Mouse (Mus musculus) midbrain, embryonic 13.5 days (tissue): ENCODE measurements around the gene Kcnk5. TPM values are rescaled to one million over a fixed set of nuclear protein-coding genes. Genes with fewer than 3 reads are reported as not detected.

Experiments
- ATAC-seq: fragments of 200-750 bp; cut with Nextera tagmentation; 2 replicates; pipeline ENCODE4 v1.8.0; 2017; ENCODE audit warnings: mild to moderate bottlenecking, moderate TSS enrichment, moderate library complexity
- H3K27ac ChIP-seq: fragments of 300-500 bp; sonication (generic); 2 replicates; pipeline ENCODE4 v1.5.1; 2015; ENCODE audit warnings: inconsistent platforms, mild to moderate bottlenecking, moderate library complexity
- H3K27me3 ChIP-seq: fragments of 300-500 bp; sonication (generic); 2 replicates; pipeline ENCODE4 v1.6.1; 2015; ENCODE audit warnings: mild to moderate bottlenecking, inconsistent platforms
- H3K36me3 ChIP-seq: fragments of 300-500 bp; sonication (generic); 2 replicates; pipeline ENCODE4 v1.6.1; 2015; ENCODE audit warnings: mild to moderate bottlenecking, inconsistent platforms
- H3K4me1 ChIP-seq: fragments of 300-500 bp; sonication (generic); replicated peaks from 2 replicates; pipeline ENCODE4 v1.6.1; 2015; ENCODE audit warnings: inconsistent platforms
- H3K4me2 ChIP-seq: fragments of 300-500 bp; sonication (generic); replicated peaks from 2 replicates; pipeline ENCODE4 v1.6.1; 2015; ENCODE audit warnings: moderate library complexity, mild to moderate bottlenecking, inconsistent platforms
- H3K4me3 ChIP-seq: fragments of 300-500 bp; sonication (generic); replicated peaks from 2 replicates; pipeline ENCODE4 v1.5.1; 2015; ENCODE audit warnings: mild to moderate bottlenecking, inconsistent platforms
- H3K9ac ChIP-seq: fragments of 300-500 bp; sonication (generic); replicated peaks from 2 replicates; pipeline ENCODE4 v1.6.1; 2015; ENCODE audit warnings: mild to moderate bottlenecking, inconsistent platforms
- H3K9me3 ChIP-seq: fragments of 300-500 bp; sonication (generic); 2 replicates; pipeline ENCODE4 v1.6.1; 2016; ENCODE audit warnings: mild to moderate bottlenecking, inconsistent platforms
- WGBS: fragments of 180-500 bp; shearing (Covaris S2); methylation state at CpG from one replicate; pipeline ENCODE4 v1.1.7; 2015; 5-methylcytosine and 5-hydroxymethylcytosine counted together
- polyA plus RNA-seq: library from polyadenylated mRNA; unstranded; fragments of >200 nt; fragmentation: Nextera tagmentation; extraction: Ambion mirVana; gene quantifications from 2 replicates; pipeline ENCODE4 v1.2.1, GENCODE M21; 2015

Kcnk5 gene
- polyA plus RNA-seq, 1 experiment from 2014 or later, result 2.7 TPM

DNA sequence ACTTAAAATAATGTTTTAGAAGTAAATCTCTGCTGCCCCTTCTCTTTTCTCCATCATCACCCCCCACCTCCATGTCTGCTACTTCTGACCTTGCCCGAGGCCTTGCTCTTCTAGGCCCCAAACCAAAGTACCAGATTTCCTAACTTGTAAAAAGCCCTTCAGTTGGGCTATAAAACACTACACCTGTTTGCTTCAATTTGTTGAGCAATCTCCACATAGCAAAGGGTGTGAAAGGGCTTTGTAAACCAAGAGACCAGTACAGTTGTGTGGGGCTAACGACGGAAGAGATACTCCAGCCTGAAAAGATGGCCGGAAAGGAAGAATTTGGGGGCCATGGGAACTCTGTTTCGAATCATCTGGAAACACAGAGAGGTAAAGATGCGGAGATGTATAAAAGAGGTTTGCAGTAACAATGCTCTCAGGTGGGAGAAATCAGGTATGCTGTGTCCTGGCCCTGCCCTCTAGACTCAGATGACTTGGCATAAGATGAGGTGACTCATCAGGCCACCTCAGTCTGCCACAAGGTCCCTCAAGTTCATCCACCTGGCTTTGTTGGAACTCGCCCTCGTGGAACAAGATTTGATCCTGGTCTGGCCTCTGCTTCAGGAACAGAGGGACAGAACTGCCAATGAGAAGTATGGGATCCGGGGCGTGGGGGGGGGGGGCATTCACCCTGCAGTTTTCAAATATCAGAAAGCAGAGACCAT, 46.5 kb downstream of the Kcnk5 start:
- Histone ChIP-seq H3K36me3 (no peaks in the 10 kb centered on the region), H3K27ac (no peak overlapping the region), H3K27me3 (no peaks in the 10 kb centered on the region), H3K4me2 (no peak overlapping the region), H3K4me1 (no peaks in the 10 kb centered on the region), H3K4me3 (no peak overlapping the region), H3K9me3 (no peaks in the 10 kb centered on the region), H3K9ac (no peak overlapping the region)
- 90% methylated on average over 10 of the region's 10 CpGs for WGBS
- no peak for ATAC-seq

DNA sequence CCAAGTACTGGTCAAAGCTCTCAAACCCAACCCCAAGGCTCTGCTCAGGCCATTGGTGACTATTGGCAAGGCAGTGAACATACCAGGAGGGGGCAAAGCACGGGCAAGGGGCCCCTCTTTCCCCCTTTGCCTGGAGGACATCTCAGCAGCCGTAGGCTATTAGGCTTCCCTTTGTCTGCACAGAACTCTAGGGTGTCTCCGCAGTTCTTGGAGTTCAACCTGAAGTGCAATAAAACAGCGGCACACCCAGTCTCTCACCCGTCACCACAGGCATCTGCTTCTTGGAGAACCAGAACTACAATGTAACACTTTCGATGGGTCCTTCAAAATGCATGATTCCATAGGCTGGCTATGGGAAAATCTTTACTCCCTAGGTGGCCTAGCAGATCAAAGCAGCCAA, 53.4 kb downstream of the Kcnk5 start:
- no peaks in the 10 kb centered on the region for H3K27me3 ChIP-seq
- no peaks in the 10 kb centered on the region for H3K4me1 ChIP-seq
- H3K9ac ChIP-seq, result no peak overlapping the region
- no peak overlapping the region for H3K4me3 ChIP-seq
- H3K9me3 ChIP-seq, result no peaks in the 10 kb centered on the region
- ATAC-seq, result no peak
- H3K4me2 ChIP-seq, result no peak overlapping the region
- no peak overlapping the region for H3K27ac ChIP-seq
- WGBS, result 86% methylated on average over 6 of the region's 6 CpGs
- H3K36me3 ChIP-seq, result no peaks in the 10 kb centered on the region

DNA sequence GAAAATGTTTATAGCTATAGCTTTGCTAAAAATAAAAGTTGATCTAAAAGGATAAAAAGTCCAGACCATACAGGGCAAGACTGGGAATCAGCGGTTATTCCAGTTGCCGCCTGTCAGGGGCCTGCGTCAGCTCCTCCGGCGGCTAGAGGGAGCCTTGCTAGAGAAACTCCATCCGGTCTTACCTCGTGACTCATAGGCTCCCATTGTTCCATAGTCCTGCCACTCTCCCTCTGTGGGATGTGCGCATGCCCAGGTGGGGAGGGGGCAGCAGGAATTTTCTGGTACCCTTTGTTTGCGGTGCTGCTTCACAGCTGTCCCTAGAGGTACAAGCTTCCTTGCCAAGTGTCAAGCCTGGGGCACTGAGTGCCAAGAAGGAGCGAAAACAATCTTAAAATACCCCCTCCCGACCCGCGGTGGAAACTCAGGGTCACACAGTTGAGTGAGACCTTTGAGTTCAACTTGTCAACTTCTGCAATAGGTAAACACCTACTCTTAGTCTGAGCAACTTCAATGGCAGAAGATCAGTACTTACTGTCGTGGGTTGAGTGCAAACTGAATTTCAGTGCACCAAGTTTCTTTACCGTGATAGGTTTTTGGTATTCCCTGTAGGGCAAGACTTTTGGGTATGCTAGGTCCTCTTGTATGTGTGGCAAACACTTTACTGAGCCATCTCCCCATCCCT, 54.1 kb downstream of the Kcnk5 start:
- Histone ChIP-seq H3K9me3 (no peaks in the 10 kb centered on the region), H3K4me3 (no peak overlapping the region), H3K27me3 (no peaks in the 10 kb centered on the region), H3K36me3 (no peaks in the 10 kb centered on the region), H3K27ac (no peak overlapping the region), H3K4me2 (no peak overlapping the region), H3K9ac (no peak overlapping the region), H3K4me1 (no peaks in the 10 kb centered on the region)
- WGBS, result 80% methylated on average over 15 of the region's 15 CpGs
- ATAC-seq, result no peak

DNA sequence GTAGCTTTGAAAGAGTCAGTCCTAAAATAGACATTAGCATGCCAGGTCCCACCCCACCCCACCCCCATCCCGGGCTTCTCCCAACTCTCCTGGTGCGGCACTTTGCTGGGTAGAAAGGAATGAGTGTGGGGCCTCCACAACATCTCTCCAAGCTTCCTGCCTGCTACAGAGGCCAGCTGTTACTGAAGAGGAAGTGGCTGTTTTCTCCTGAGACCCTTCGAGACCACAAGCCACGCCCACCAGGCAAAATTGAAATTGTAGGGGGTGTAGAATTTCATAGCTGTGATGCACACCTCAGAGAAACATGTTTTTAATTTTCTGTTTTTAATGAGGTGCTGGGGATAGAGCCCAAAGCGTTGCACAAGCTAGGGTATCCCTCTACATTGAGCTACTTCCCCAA, 60.7 kb downstream of the Kcnk5 start:
- ATAC-seq, result no peak
- H3K27ac ChIP-seq, result no peak overlapping the region
- no peak overlapping the region for H3K9ac ChIP-seq
- no peaks in the 10 kb centered on the region for H3K36me3 ChIP-seq
- WGBS, result 86% methylated on average over 5 of the region's 5 CpGs
- H3K4me2 ChIP-seq, result no peak overlapping the region
- H3K4me1 ChIP-seq, result no peaks in the 10 kb centered on the region; the same call in 1 of the 2 replicates
- H3K9me3 ChIP-seq, result no peaks in the 10 kb centered on the region
- H3K27me3 ChIP-seq, result 0 out of 2 replicates have a peak, but pooled peaks cover 2% of the 10 kb centered on the region
- H3K4me3 ChIP-seq, result no peak overlapping the region

DNA sequence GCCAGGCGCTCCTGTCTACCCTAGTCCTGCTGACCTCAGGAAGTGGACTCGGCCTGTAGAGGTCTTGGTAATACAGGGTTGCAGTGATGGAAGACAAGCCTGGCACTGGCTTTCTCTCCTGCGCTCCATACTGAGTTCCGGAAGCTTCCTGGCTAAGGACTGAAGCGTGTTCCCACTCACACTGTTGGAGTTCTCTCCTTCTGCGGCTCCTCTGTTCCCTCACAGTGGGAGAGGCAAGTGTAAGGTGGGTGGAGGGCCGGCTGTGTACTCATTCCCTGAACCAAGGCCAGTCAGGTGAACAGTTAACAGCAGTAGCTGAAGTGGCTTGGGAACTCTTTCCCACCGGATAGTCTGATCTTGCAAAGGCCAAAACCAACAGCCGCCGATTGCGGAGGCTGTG, 61.6 kb downstream of the Kcnk5 start:
- Histone ChIP-seq H3K27ac (no peak overlapping the region), H3K4me3 (no peak overlapping the region), H3K4me1 (no peaks in the 10 kb centered on the region; the same call in 1 of the 2 replicates), H3K9me3 (no peaks in the 10 kb centered on the region), H3K9ac (no peak overlapping the region), H3K4me2 (no peak overlapping the region), H3K27me3 (0 out of 2 replicates have a peak, but pooled peaks cover 2% of the 10 kb centered on the region), H3K36me3 (no peaks in the 10 kb centered on the region)
- WGBS, result 92% methylated on average over 11 of the region's 11 CpGs
- ATAC-seq, result no peak

DNA sequence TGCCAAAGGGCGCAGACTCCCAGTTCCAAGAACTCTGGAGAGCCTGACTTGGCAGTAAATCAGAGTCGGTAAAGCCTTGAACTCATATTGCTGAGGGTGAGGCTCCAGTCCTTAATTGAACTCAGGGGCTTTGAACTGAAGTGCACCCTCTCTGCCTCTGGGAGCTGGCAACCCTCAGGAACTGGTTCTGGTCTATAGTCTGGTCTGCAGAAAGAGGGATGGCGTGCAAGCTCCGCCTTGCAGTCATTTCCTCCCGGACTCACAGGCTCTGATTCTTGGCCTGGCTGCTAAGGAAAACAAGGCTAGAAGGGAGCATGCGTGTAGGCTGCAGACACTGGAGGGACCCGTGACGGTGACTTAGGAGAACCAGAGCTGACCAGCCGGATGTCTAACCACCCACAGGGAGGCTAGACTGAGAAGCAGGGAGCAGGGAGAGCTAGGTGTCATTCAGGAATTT, 65.4 kb downstream of the Kcnk5 start:
- 67% methylated on average over 9 of the region's 9 CpGs for WGBS
- H3K4me3 ChIP-seq, result no peak overlapping the region
- H3K27ac ChIP-seq, result no peak overlapping the region
- no peaks in the 10 kb centered on the region for H3K36me3 ChIP-seq
- H3K4me1 ChIP-seq, result no peaks in the 10 kb centered on the region; the same call in 1 of the 2 replicates
- 0 out of 2 replicates have a peak, but pooled peaks cover 5% of the 10 kb centered on the region for H3K27me3 ChIP-seq
- no peak for ATAC-seq
- H3K9me3 ChIP-seq, result no peaks in the 10 kb centered on the region
- no peak overlapping the region for H3K9ac ChIP-seq
- H3K4me2 ChIP-seq, result no peak overlapping the region

DNA sequence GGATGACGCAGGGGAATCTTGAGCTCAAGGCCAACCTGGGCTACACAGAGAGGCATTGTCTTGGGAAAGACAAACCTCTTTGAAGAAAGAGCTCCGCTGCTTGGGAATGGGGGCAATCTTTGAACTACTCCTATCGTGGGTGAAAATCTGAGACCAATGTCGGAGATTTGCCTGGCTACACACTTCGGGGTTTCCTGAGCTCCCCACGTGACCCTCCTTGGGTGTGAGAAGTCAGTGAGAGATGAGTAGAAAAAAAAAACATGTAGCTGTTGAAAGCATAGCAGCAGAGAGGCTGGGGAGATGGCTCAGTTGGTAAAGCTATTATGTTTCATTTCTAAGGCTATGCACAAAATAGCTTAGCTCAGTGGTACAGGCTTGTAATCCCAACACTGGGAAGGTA, 66.7 kb downstream of the Kcnk5 start:
- Histone ChIP-seq H3K4me2 (no peak overlapping the region), H3K9ac (no peak overlapping the region), H3K4me3 (no peak overlapping the region), H3K9me3 (no peaks in the 10 kb centered on the region), H3K4me1 (no peaks in the 10 kb centered on the region; the same call in 1 of the 2 replicates), H3K36me3 (no peaks in the 10 kb centered on the region), H3K27ac (no peak overlapping the region), H3K27me3 (0 out of 2 replicates have a peak, but pooled peaks cover 5% of the 10 kb centered on the region)
- no peak for ATAC-seq
- WGBS, result 95% methylated on average over 6 of the region's 6 CpGs

DNA sequence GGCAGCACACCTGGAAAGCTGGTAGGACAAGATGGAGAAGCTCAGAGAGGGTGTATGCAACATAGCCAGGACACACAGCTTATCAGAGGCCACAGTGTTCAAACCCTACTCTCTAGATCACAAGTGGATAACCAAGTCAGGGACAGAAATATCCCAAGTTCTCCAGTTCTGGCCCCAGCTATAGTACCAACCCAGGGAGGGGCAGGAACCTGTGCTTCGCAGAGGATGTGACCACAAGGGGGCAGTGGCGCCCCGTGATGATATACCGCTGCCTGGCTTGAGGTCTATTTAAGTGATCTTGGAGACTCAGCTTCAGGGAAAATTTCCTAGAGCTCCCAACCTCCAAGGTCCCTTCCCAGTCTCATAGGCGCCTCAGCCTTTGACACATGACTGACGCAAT, 67.6 kb downstream of the Kcnk5 start:
- peak; percentile 80 for ATAC-seq
- H3K9ac ChIP-seq, result no peak overlapping the region
- H3K27ac ChIP-seq, result no peak overlapping the region
- H3K9me3 ChIP-seq, result no peaks in the 10 kb centered on the region
- 0 out of 2 replicates have a peak, but pooled peaks cover 5% of the 10 kb centered on the region for H3K27me3 ChIP-seq
- no peaks in the 10 kb centered on the region for H3K36me3 ChIP-seq
- 4% methylated on average over 6 of the region's 6 CpGs for WGBS
- no peaks in the 10 kb centered on the region; the same call in 1 of the 2 replicates for H3K4me1 ChIP-seq
- H3K4me3 ChIP-seq, result no peak overlapping the region
- no peak overlapping the region for H3K4me2 ChIP-seq

DNA sequence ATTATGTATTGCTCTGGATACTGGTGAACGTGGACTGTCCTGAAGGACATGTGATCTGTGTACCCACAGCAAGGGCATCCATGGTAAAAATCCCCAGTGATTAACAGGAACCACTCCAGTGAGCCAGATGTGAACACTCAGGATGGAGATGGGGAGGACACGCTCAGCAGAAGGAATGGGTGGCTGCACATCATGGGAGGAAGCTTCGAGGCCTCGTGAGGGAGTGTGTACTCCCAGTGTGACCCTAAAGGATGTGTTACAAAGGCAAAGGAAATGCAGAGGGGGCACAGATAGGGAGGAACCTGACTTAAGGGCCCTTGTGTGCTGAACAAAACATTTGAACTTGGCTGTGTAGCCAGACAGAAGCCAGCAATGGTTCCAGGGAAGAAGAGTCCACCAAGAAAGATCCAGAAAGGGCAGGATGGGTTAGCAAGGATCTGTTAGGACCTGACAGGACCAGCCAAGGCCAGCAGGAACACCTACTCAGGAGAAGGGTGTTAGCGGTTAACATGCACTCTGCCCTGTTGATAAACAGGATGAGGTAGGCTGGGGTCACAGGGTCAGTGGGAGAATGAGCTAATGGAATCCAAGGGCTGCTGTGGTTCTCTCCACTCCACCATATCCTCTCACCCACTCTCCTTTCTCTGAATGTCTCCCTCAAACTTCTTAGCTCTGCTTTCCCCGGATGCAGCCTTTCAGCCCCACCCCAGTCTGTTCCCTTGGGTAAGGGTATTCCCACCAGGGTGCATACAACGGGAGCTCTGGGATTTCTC, 68.2 kb downstream of the Kcnk5 start:
- H3K27me3 ChIP-seq, result 0 out of 2 replicates have a peak, but pooled peaks cover 5% of the 10 kb centered on the region
- no peak for ATAC-seq
- H3K4me1 ChIP-seq, result no peaks in the 10 kb centered on the region; the same call in 1 of the 2 replicates
- H3K4me2 ChIP-seq, result no peak overlapping the region
- H3K36me3 ChIP-seq, result no peaks in the 10 kb centered on the region
- WGBS, result 68% methylated on average over 7 of the region's 7 CpGs
- H3K4me3 ChIP-seq, result no peak overlapping the region
- no peak overlapping the region for H3K9ac ChIP-seq
- no peak overlapping the region for H3K27ac ChIP-seq
- H3K9me3 ChIP-seq, result no peaks in the 10 kb centered on the region

DNA sequence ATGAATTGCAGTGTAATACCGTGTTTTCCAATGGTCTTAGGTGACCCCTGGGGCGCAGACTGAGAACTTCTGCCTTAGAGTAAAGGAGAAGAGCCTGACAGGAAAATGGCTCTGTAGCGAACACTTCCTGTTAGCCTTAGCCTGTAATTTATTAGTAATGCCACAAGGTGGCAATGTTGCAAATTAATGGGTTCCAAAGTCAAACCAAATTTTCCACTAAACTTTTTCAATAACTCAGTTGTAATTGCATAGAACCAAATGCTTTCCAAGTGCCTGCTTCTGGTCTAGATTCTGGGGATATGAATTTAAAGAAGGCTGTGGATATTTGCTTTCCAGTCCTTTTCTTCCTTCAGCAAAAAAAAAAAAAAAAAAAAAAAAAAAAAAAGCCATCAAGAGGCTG, 69.4 kb downstream of the Kcnk5 start:
- no peak for ATAC-seq
- Histone ChIP-seq H3K27me3 (0 out of 2 replicates have a peak, but pooled peaks cover 3% of the 10 kb centered on the region), H3K9ac (no peak overlapping the region), H3K9me3 (no peaks in the 10 kb centered on the region), H3K4me2 (no peak overlapping the region), H3K27ac (no peak overlapping the region), H3K4me3 (no peak overlapping the region), H3K36me3 (no peaks in the 10 kb centered on the region), H3K4me1 (no peaks in the 10 kb centered on the region; the same call in 1 of the 2 replicates)
- 68% methylated on average over 3 of the region's 3 CpGs for WGBS

DNA sequence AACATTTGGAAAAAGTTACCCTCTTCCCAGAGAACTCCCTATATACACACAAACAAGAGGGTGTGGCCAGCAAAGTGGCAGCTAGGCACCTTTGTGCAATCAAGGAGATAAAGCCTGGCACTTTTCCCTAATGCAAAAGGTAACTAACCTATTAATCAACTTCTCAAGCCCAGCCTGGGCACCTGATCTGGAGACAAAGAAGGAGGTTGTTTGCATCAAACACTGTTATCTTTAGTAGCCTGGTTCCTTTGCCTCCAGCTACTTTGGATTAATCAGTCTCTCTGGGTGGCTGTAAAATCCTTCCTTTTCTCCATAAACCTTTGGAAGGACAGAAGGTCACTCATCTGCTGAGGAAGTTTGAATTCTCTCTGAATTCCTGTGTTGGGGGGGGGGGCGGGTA, 70.7 kb downstream of the Kcnk5 start:
- Histone ChIP-seq H3K4me1 (no peaks in the 10 kb centered on the region), H3K4me2 (no peak overlapping the region), H3K27me3 (0 out of 2 replicates have a peak, but pooled peaks cover 3% of the 10 kb centered on the region), H3K9me3 (no peaks in the 10 kb centered on the region), H3K36me3 (no peaks in the 10 kb centered on the region), H3K4me3 (no peak overlapping the region), H3K9ac (no peak overlapping the region), H3K27ac (no peak overlapping the region)
- WGBS, result 67% methylated on average over 1 of the region's 1 CpGs
- no peak for ATAC-seq

DNA sequence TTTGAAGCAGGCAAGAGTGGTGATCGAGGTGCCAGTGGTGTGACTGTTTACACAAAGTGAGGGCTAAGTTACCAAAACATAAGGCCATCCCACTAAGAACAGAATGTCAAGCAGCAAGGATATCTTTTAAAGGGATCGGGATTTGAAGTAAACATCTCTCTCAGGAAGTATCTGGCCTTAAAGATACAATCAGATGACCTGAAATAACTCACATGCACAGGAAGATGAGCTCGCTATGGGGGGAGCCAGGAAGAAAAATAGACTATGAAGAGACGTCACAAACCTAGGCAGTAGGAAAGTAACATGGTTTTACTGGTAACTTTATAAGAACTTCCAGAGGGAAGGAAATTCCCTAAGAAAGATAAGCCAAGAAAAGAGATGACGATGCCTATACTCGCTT, 75.3 kb downstream of the Kcnk5 start:
- no peak for ATAC-seq
- H3K4me3 ChIP-seq, result no peak overlapping the region
- no peak overlapping the region for H3K9ac ChIP-seq
- no peaks in the 10 kb centered on the region for H3K9me3 ChIP-seq
- no peaks in the 10 kb centered on the region for H3K36me3 ChIP-seq
- no peaks in the 10 kb centered on the region for H3K4me1 ChIP-seq
- 87% methylated on average over 6 of the region's 6 CpGs for WGBS
- no peak overlapping the region for H3K4me2 ChIP-seq
- H3K27ac ChIP-seq, result no peak overlapping the region
- H3K27me3 ChIP-seq, result no peaks in the 10 kb centered on the region
